12 mouse cellular contexts compared by ENCODE assay signal in genomic region chr13:111935721-111936080, GRCm38 (mm10).
DNase-seq lines count a peak whose midpoint lies in the region; ATAC-seq and TF ChIP-seq lines count a peak whose summit lies in the region.
"Had no signal": no experiment of that assay in that cellular context is flagged by ENCODE, and none has a peak within 500 bp of the region (broad histone marks: within the 10 kb centered on the region; RNA-seq: fewer than 3 reads in every experiment).

No protein-coding gene starts in this region.

- no peak overlapping the region for H3K4me2 ChIP-seq in intestine, embryonic 14.5 days (ENCODE audit: low read length)
- H3K4me2 ChIP-seq in intestine, embryonic 16.5 days (ENCODE audit: low read depth, low read length), result no peak overlapping the region
- H3K4me2 ChIP-seq: heart, embryonic 13.5 days; hindbrain, embryonic 12.5 days; midbrain, embryonic 15.5 days had no signal

- no peak for DNase-seq in intestine, embryonic 14.5 days (ENCODE audit: low spot score)
- no peak for DNase-seq in spleen, adult 2 months (ENCODE audit: low read depth in 1 of 2, low spot score in 2 of 2)
- no peak for DNase-seq in spleen, postnatal 10 days (ENCODE audit: low spot score in 2 of 2)
- DNase-seq in MN1 (ENCODE audit: low spot score), result no peak
- DNase-seq in retina, embryonic 14.5 days (ENCODE audit: low spot score), result no peak
- DNase-seq: cerebellum, adult 11-12 months; forebrain, postnatal 0 days had no signal

- no peaks in the 10 kb centered on the region for H3K36me3 ChIP-seq in intestine, embryonic 14.5 days (ENCODE audit: control insufficient read depth, insufficient read depth, low read length)
- H3K36me3 ChIP-seq in intestine, embryonic 16.5 days (ENCODE audit: control insufficient read depth, insufficient read depth, low read length), result no peaks in the 10 kb centered on the region
- H3K36me3 ChIP-seq in spleen, adult 2 months (ENCODE audit: control insufficient read depth, insufficient read depth, low read length), result no peaks in the 10 kb centered on the region
- H3K36me3 ChIP-seq: heart, embryonic 13.5 days; hindbrain, embryonic 12.5 days; midbrain, embryonic 15.5 days had no signal

- TF ChIP-seq CTCF in spleen, adult 2 months (IDR thresholded peaks at IDR 0.05; ENCODE audit: extremely low read depth, insufficient read depth, insufficient read length, insufficient replicate concordance), result no peak

- no peaks in the 10 kb centered on the region for H3K9me3 ChIP-seq in intestine, embryonic 14.5 days (ENCODE audit: control insufficient read depth, low read length)
- H3K9me3 ChIP-seq in intestine, embryonic 16.5 days (ENCODE audit: control insufficient read depth, low read length), result no peaks in the 10 kb centered on the region
- H3K9me3 ChIP-seq: heart, embryonic 13.5 days; hindbrain, embryonic 12.5 days; midbrain, embryonic 15.5 days had no signal

- H3K9ac ChIP-seq in intestine, embryonic 14.5 days (ENCODE audit: low read length), result no peak overlapping the region
- H3K9ac ChIP-seq in intestine, embryonic 16.5 days (ENCODE audit: low read depth, low read length), result no peak overlapping the region
- H3K9ac ChIP-seq: forebrain, postnatal 0 days; heart, embryonic 13.5 days; hindbrain, embryonic 12.5 days; midbrain, embryonic 15.5 days had no signal

- H3K4me1 ChIP-seq in intestine, embryonic 14.5 days (replicated peaks; ENCODE audit: control insufficient read depth, insufficient read depth, low read length), result 0 out of 2 replicates have a peak, but pooled peaks cover 6% of the 10 kb centered on the region
- peaks cover 11% of the 10 kb centered on the region; the same call in 1 of the 2 replicates for H3K4me1 ChIP-seq in intestine, embryonic 16.5 days (ENCODE audit: control insufficient read depth, insufficient read depth, low read length)
- peaks cover 38% of the 10 kb centered on the region for H3K4me1 ChIP-seq in spleen, adult 2 months (ENCODE audit: control insufficient read depth, insufficient read depth, insufficient read length)

- 63% methylated on average over 1 of the region's 1 CpGs for WGBS in intestine, embryonic 14.5 days
- WGBS in intestine, embryonic 16.5 days, result 59% methylated on average over 1 of the region's 1 CpGs
- WGBS in spleen, adult 2 months, result 6% methylated on average over 1 of the region's 1 CpGs

- H3K27ac ChIP-seq in intestine, embryonic 14.5 days (ENCODE audit: low read depth), result 0 out of 2 replicates have a peak overlapping the region, but pooled peaks have one; percentile 11
- H3K27ac ChIP-seq in intestine, embryonic 16.5 days (ENCODE audit: low read length), result no peak overlapping the region
- peak overlapping the region; percentile 79 for H3K27ac ChIP-seq in spleen, adult 2 months (ENCODE audit: insufficient read depth, low read length)
- H3K27ac ChIP-seq: heart, embryonic 13.5 days; hindbrain, embryonic 12.5 days; midbrain, embryonic 15.5 days had no signal

- no peak for ATAC-seq in intestine, embryonic 14.5 days (replicated peaks; ENCODE audit: low FRiP score, low TSS enrichment, low read depth)
- no peak for ATAC-seq in intestine, embryonic 16.5 days
- peak; percentile 68 for ATAC-seq in inflammation-experienced regulatory T-cells, adult 6 months
- ATAC-seq: forebrain, postnatal 0 days had no signal

- no peak; the same call in 1 of the 2 replicates for TF ChIP-seq POLR2A in spleen, adult 2 months (IDR thresholded peaks at IDR 0.05; ENCODE audit: low read depth, low read length)

- H3K27me3 ChIP-seq in intestine, embryonic 14.5 days (replicated peaks; ENCODE audit: control insufficient read depth, insufficient read depth, low read length), result no peaks in the 10 kb centered on the region
- no peaks in the 10 kb centered on the region for H3K27me3 ChIP-seq in intestine, embryonic 16.5 days (replicated peaks; ENCODE audit: control insufficient read depth, insufficient read depth, low read length)
- no peaks in the 10 kb centered on the region for H3K27me3 ChIP-seq in spleen, adult 2 months (ENCODE audit: control insufficient read depth, insufficient read depth, low read length)
- H3K27me3 ChIP-seq: heart, embryonic 13.5 days; hindbrain, embryonic 12.5 days; midbrain, embryonic 15.5 days had no signal

- H3K4me3 ChIP-seq in intestine, embryonic 14.5 days (ENCODE audit: low read depth, low read length), result no peak overlapping the region
- no peak overlapping the region for H3K4me3 ChIP-seq in intestine, embryonic 16.5 days (ENCODE audit: low read length)
- H3K4me3 ChIP-seq in spleen, adult 2 months (ENCODE audit: extremely low read depth, insufficient read depth, insufficient read length), result no peak overlapping the region
- H3K4me3 ChIP-seq: heart, embryonic 13.5 days; hindbrain, embryonic 12.5 days; midbrain, embryonic 15.5 days had no signal
